Mouse (Mus musculus) hindbrain, embryonic 13.5 days (tissue): ENCODE results near the gene Ifnb1. TPM values are rescaled to one million over a fixed set of nuclear protein-coding genes. Genes with fewer than 3 reads are reported as not detected.

Experiments used
- ATAC-seq: fragments of 200-750 bp; cut with Nextera tagmentation; 2 replicates; pipeline ENCODE4 v1.8.0; 2017; ENCODE audit warnings: moderate TSS enrichment; ENCODE audit not compliant: low FRiP score
- H3K27ac ChIP-seq: fragments of 300-500 bp; sonication (generic); 2 replicates; pipeline ENCODE4 v1.5.1; 2015; ENCODE audit warnings: inconsistent platforms, mild to moderate bottlenecking, moderate library complexity
- H3K27me3 ChIP-seq: fragments of 300-500 bp; sonication (generic); 2 replicates; pipeline ENCODE4 v1.6.1; 2015; ENCODE audit warnings: mild to moderate bottlenecking, inconsistent platforms
- H3K36me3 ChIP-seq: fragments of 300-500 bp; sonication (generic); 2 replicates; pipeline ENCODE4 v1.6.1; 2015; ENCODE audit warnings: mild to moderate bottlenecking, inconsistent platforms
- H3K4me1 ChIP-seq: fragments of 300-500 bp; sonication (generic); replicated peaks from 2 replicates; pipeline ENCODE4 v1.6.1; 2015; ENCODE audit warnings: inconsistent platforms
- H3K4me2 ChIP-seq: fragments of 300-500 bp; sonication (generic); 2 replicates; pipeline ENCODE4 v1.6.1; 2015; ENCODE audit warnings: inconsistent platforms, mild to moderate bottlenecking, moderate library complexity
- H3K4me3 ChIP-seq: fragments of 300-500 bp; sonication (generic); 2 replicates; pipeline ENCODE4 v1.5.1; 2015; ENCODE audit warnings: mild to moderate bottlenecking, inconsistent platforms
- H3K9ac ChIP-seq: fragments of 300-500 bp; sonication (generic); 2 replicates; pipeline ENCODE4 v1.6.1; 2015; ENCODE audit warnings: mild to moderate bottlenecking, inconsistent platforms
- H3K9me3 ChIP-seq: fragments of 300-500 bp; sonication (generic); 2 replicates; pipeline ENCODE4 v1.6.1; 2016; ENCODE audit warnings: inconsistent platforms
- WGBS: fragments of 180-500 bp; shearing (Covaris S2); methylation state at CpG from one replicate; pipeline ENCODE4 v1.1.7; 2015; 5-methylcytosine and 5-hydroxymethylcytosine counted together
- polyA plus RNA-seq: library from polyadenylated mRNA; unstranded; fragments of >200 nt; fragmentation: Nextera tagmentation; extraction: Ambion mirVana; gene quantifications from 2 replicates; pipeline ENCODE4 v1.2.1, GENCODE M21; 2015

Gene Ifnb1
- polyA plus RNA-seq, 1 experiment from 2014 or later: not detected

- H3K36me3 ChIP-seq: no peaks in the 10 kb centered on the region
- no peak overlapping the region for H3K4me3 ChIP-seq
- no peak overlapping the region for H3K9ac ChIP-seq
- no peaks in the 10 kb centered on the region for H3K27me3 ChIP-seq
- no peak overlapping the region for H3K4me2 ChIP-seq
- WGBS: 89% methylated on average over 3 of the region's 3 CpGs
- no peaks in the 10 kb centered on the region for H3K4me1 ChIP-seq
- no peak overlapping the region for H3K27ac ChIP-seq
- no peaks in the 10 kb centered on the region for H3K9me3 ChIP-seq
- ATAC-seq: no peak
Measured at GRCm38 (mm10) chr4:88488107-88488506, 34.5 kb downstream of the Ifnb1 start.

GRCm38 (mm10) chr4:88480130-88480529, 42.4 kb downstream of the Ifnb1 start:
- Histone ChIP-seq H3K27ac (no peak overlapping the region), H3K9me3 (no peaks in the 10 kb centered on the region), H3K4me1 (no peaks in the 10 kb centered on the region), H3K4me2 (no peak overlapping the region), H3K36me3 (no peaks in the 10 kb centered on the region), H3K4me3 (no peak overlapping the region), H3K27me3 (no peaks in the 10 kb centered on the region), H3K9ac (no peak overlapping the region)
- no peak for ATAC-seq
- WGBS: 76% methylated on average over 6 of the region's 6 CpGs

GRCm38 (mm10) chr4:88478809-88479186, 43.8 kb downstream of the Ifnb1 start:
- H3K36me3 ChIP-seq: no peaks in the 10 kb centered on the region
- H3K27me3 ChIP-seq: no peaks in the 10 kb centered on the region
- H3K9me3 ChIP-seq: no peaks in the 10 kb centered on the region
- H3K4me3 ChIP-seq: no peak overlapping the region
- H3K9ac ChIP-seq: no peak overlapping the region
- no peak overlapping the region for H3K27ac ChIP-seq
- no peak for ATAC-seq
- no peak overlapping the region for H3K4me2 ChIP-seq
- WGBS: 88% methylated on average over 9 of the region's 9 CpGs
- H3K4me1 ChIP-seq: no peaks in the 10 kb centered on the region

GRCm38 (mm10) chr4:88478177-88478808, 44.3 kb downstream of the Ifnb1 start:
- no peak overlapping the region for H3K27ac ChIP-seq
- WGBS: 81% methylated on average over 4 of the region's 4 CpGs
- no peaks in the 10 kb centered on the region for H3K4me1 ChIP-seq
- no peaks in the 10 kb centered on the region for H3K9me3 ChIP-seq
- H3K4me3 ChIP-seq: no peak overlapping the region
- H3K4me2 ChIP-seq: no peak overlapping the region
- H3K27me3 ChIP-seq: no peaks in the 10 kb centered on the region
- no peak overlapping the region for H3K9ac ChIP-seq
- ATAC-seq: no peak
- H3K36me3 ChIP-seq: no peaks in the 10 kb centered on the region

- no peak overlapping the region for H3K9ac ChIP-seq
- ATAC-seq: no peak
- no peaks in the 10 kb centered on the region for H3K27me3 ChIP-seq
- 72% methylated on average over 4 of the region's 4 CpGs for WGBS
- no peaks in the 10 kb centered on the region for H3K36me3 ChIP-seq
- H3K27ac ChIP-seq: no peak overlapping the region
- H3K4me1 ChIP-seq: no peaks in the 10 kb centered on the region
- no peak overlapping the region for H3K4me2 ChIP-seq
- H3K9me3 ChIP-seq: no peaks in the 10 kb centered on the region
- no peak overlapping the region for H3K4me3 ChIP-seq
Measured at GRCm38 (mm10) chr4:88476511-88477210, 45.9 kb downstream of the Ifnb1 start.

GRCm38 (mm10) chr4:88476084-88476483, 46.5 kb downstream of the Ifnb1 start:
- Histone ChIP-seq H3K27me3 (no peaks in the 10 kb centered on the region), H3K9ac (no peak overlapping the region), H3K4me3 (no peak overlapping the region), H3K4me2 (no peak overlapping the region), H3K4me1 (no peaks in the 10 kb centered on the region), H3K27ac (no peak overlapping the region), H3K36me3 (no peaks in the 10 kb centered on the region), H3K9me3 (no peaks in the 10 kb centered on the region)
- WGBS: 87% methylated on average over 3 of the region's 3 CpGs
- no peak for ATAC-seq

Other genes with a start within 250 kb of the Ifnb1 start
- 3.8 and 4.4 TPM in 2 replicates for gene Hacd4, start 83.8 kb downstream of the Ifnb1 start, polyA plus RNA-seq
- gene Ifna15, start 35.5 kb upstream of the Ifnb1 start, polyA plus RNA-seq: not detected in 2 replicates
- gene Ifna14, start 49.0 kb upstream of the Ifnb1 start, polyA plus RNA-seq: not detected in 2 replicates
- gene Ifna9, start 69.6 kb upstream of the Ifnb1 start, polyA plus RNA-seq: not detected in 2 replicates
- not detected in 2 replicates for gene Ifna12, start 80.6 kb upstream of the Ifnb1 start, polyA plus RNA-seq
- not detected in 2 replicates for gene C87499, start 111.6 kb upstream of the Ifnb1 start, polyA plus RNA-seq
- not detected in 2 replicates for gene Ifna13, start 121.7 kb upstream of the Ifnb1 start, polyA plus RNA-seq
- gene Ifna16, start 154.2 kb upstream of the Ifnb1 start, polyA plus RNA-seq: not detected in 2 replicates
- gene Ifna2, start 161.1 kb upstream of the Ifnb1 start, polyA plus RNA-seq: not detected in 2 replicates
- gene Ifnab, start 168.6 kb upstream of the Ifnb1 start, polyA plus RNA-seq: not detected in 2 replicates
- gene Gm26566, start 199.0 kb upstream of the Ifnb1 start, polyA plus RNA-seq: 1.6 and 2.6 TPM in 2 replicates
- gene Klhl9, start 199.7 kb upstream of the Ifnb1 start, polyA plus RNA-seq: 129 and 130 TPM in 2 replicates
- not detected in 2 replicates for gene Gm13271, start 232.1 kb upstream of the Ifnb1 start, polyA plus RNA-seq
- 0.22 TPM in 1 of 2 replicates, not detected in the other for gene Gm13283, start 237.3 kb upstream of the Ifnb1 start, polyA plus RNA-seq